Mouse (Mus musculus): ENCODE measurements around the gene Golga2.

Gene Golga2

GRCm38 (mm10) chr2:32287334-32287840 lies at the start of gene Golga2:
Golga2 (plus strand) TSS chr2:32287384.
- DNase-seq (ENCODE audit: low spot score in 2 of 2): peak in 1 of 2 experiments; percentile 29

- DNase-seq (ENCODE audit: low spot score in 2 of 2): no peak
These were observed 49.6 kb upstream of the Golga2 start for GRCm38 (mm10) chr2:32237571-32237970.

GRCm38 (mm10) chr2:32238708-32239435 lies 48.3 kb upstream of the Golga2 start:
- DNase-seq (ENCODE audit: low spot score in 2 of 2): no peak

GRCm38 (mm10) chr2:32240591-32240990 lies 46.6 kb upstream of the Golga2 start:
- no peak for DNase-seq (ENCODE audit: low spot score in 2 of 2)

GRCm38 (mm10) chr2:32242986-32243385 lies 44.2 kb upstream of the Golga2 start:
- no peak for DNase-seq (ENCODE audit: low spot score in 2 of 2)

- no peak for DNase-seq (ENCODE audit: low spot score in 2 of 2)
These were observed 40.4 kb upstream of the Golga2 start for GRCm38 (mm10) chr2:32246741-32247140.

GRCm38 (mm10) chr2:32248377-32249361 lies 38.5 kb upstream of the Golga2 start:
- DNase-seq (ENCODE audit: low spot score in 2 of 2): no peak

GRCm38 (mm10) chr2:32251791-32252527 lies 35.2 kb upstream of the Golga2 start:
- DNase-seq (ENCODE audit: low spot score in 2 of 2): no peak

- no peak for DNase-seq (ENCODE audit: low spot score in 2 of 2)
These were observed 34.5 kb upstream of the Golga2 start for GRCm38 (mm10) chr2:32252658-32253057.

GRCm38 (mm10) chr2:32253352-32253751 lies 33.8 kb upstream of the Golga2 start:
- no peak for DNase-seq (ENCODE audit: low spot score in 2 of 2)

- DNase-seq (ENCODE audit: low spot score in 2 of 2): no peak
These were observed 32.6 kb upstream of the Golga2 start for GRCm38 (mm10) chr2:32254563-32254962.

GRCm38 (mm10) chr2:32256273-32256672 lies 30.9 kb upstream of the Golga2 start:
- no peak for DNase-seq (ENCODE audit: low spot score in 2 of 2)

- no peak for DNase-seq (ENCODE audit: low spot score in 2 of 2)
These were observed 28.2 kb upstream of the Golga2 start for GRCm38 (mm10) chr2:32258887-32259533.

GRCm38 (mm10) chr2:32259657-32260417 lies 27.3 kb upstream of the Golga2 start, which contains the start of gene Uck1:
Uck1 (minus strand) TSS chr2:32260159.
- DNase-seq (ENCODE audit: low spot score in 2 of 2): peak; percentile 83 to 84

- peak; percentile 41 to 73 for DNase-seq (ENCODE audit: low spot score in 2 of 2)
These were observed 26.5 kb upstream of the Golga2 start for GRCm38 (mm10) chr2:32260635-32261034.

GRCm38 (mm10) chr2:32275823-32276222 lies 11.4 kb upstream of the Golga2 start:
- DNase-seq (ENCODE audit: low spot score in 2 of 2): no peak

GRCm38 (mm10) chr2:32282289-32282688 lies 4.9 kb upstream of the Golga2 start:
- DNase-seq (ENCODE audit: low spot score in 2 of 2): no peak

GRCm38 (mm10) chr2:32282727-32283126 lies 4.5 kb upstream of the Golga2 start:
- peak in 1 of 2 experiments; percentile 53 for DNase-seq (ENCODE audit: low spot score in 2 of 2)

GRCm38 (mm10) chr2:32283986-32284385 lies 3.2 kb upstream of the Golga2 start:
- DNase-seq (ENCODE audit: low spot score in 2 of 2): no peak

GRCm38 (mm10) chr2:32287923-32288367 lies 761 bp downstream of the Golga2 start, which contains the start of gene Swi5:
Swi5 (minus strand) TSS chr2:32288075.
- DNase-seq (ENCODE audit: low spot score in 2 of 2): peak; percentile 97 to 98

Data from spleen, postnatal 14 days (tissue).